Mouse (Mus musculus) heart, adult 2 months (tissue): ENCODE results near the gene Ralgps2.

Source experiments
- CTCF ChIP-seq: fragments of 200-600 bp; IDR thresholded peaks from 2 replicates; pipeline ENCODE4 v1.8.1; 2022; ENCODE audit warnings: antibody characterized with exemption, mild to moderate bottlenecking, moderate library complexity
- EP300 ChIP-seq: fragments of 200-500 bp; IDR thresholded peaks from 2 replicates; pipeline ENCODE4 v1.6.1; 2011; ENCODE audit warnings: low read depth, low read length, control low read depth; ENCODE audit not compliant: insufficient read depth
- POLR2A ChIP-seq: fragments of 200-500 bp; IDR thresholded peaks from 2 replicates; pipeline ENCODE4 v1.6.1; 2011; ENCODE audit warnings: mild to moderate bottlenecking, low read depth, low read length, control low read depth; ENCODE audit not compliant: insufficient read depth

DNA sequence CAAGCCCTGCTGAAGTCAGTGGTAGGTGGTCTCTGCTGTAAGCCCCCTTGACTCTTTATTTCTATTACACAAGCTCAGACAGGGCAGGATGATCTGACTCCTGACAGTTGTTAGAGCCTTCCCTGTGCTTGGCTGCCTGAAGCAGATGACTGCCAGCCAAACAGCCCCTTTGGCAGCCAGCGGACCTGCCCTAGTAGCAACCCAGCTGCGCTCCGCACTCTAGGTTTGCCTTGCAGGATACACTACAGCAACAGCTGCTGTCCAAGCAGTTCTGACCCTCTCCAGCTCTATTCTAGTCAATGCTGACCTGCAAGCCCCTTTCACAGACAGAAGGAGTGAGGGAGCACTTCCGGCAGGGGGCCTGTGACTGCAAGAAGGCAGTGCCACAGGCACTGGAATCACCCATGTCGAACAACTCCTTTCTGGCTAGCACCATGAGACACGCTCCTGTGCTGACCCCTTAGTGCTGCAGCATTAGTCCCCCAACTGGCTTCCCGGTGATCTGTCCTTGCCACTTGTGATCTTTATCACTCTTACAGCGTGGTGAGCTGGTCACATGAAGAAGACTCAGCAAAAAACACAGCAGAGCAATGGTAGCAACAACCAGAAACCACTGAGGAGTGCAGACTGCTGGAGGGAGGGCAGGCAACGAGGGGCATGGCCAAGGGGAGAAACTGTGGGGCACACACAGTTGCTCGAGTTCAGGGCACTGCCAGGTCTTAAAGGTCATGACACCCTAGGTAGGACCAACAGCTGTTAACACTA lies 8.1 kb downstream of the Ralgps2 start:
- TF ChIP-seq EP300 (no peak), CTCF (no peak), POLR2A (no peak)
